Mouse (Mus musculus): ENCODE measurements at regions not wholly inside any gene's neighbourhood (a gene's known extent, or its start where the extent isn't known, plus 50 kb on each side); places are given as distances from the start of the nearest gene placed in this dataset.
"Not testable (repeated sequence)": the region's sequence is repeated elsewhere in the genome, so short reads cannot be mapped to it uniquely, and the experiment has no call there.

DNA sequence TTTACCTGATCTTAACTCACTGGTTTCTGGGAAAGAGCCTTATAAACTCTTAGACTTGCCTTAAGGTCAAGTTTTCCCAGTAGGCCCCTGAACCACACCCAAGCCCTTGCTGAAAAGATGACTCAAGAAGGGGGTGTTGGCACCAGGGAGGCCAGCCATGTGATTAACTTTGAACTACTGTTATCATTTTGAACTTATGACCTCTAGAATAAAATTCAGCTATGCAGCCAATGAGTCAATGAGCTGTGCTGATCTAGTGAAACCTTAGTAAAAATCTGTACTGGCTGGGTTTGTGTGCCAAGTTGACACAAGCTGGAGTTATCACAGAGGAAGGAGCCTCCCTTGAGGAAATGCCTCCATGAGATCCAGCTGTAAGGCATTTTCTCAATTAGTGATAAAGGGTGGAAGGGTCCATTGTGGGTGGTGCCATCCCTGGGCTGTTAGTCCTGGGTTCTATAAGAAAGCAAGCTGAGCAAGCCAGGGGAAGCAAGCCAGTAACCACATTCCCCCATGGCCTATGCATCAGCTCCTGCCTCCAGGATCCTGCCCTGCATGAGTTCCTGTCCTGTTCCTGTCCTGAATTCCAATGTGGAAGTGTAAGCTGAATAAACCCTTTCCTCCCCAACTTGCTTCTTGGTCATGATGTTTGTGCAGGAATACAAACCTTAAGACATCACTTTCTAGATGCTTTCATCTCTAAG lies 58.0 kb upstream of the Xcl1 start:
- TF ChIP-seq TBP (IDR thresholded peaks at IDR 0.05; ENCODE audit: low read depth, low read length); CHD2 (IDR thresholded peaks at IDR 0.05; ENCODE audit: low read length); CTCF (IDR thresholded peaks at IDR 0.05 in 2 of 3, conservative IDR thresholded peaks at IDR 0.05 in 1 of 3; ENCODE audit: control insufficient read depth in 1 of 3, insufficient read depth in 1 of 3, low read depth in 2 of 3, low read length in 3 of 3, poor library complexity in 1 of 3, severe bottlenecking in 1 of 3); USF1 (IDR thresholded peaks at IDR 0.05; ENCODE audit: low read depth, low read length); MAFK (IDR thresholded peaks at IDR 0.05; ENCODE audit: borderline replicate concordance, low read depth, low read length); HCFC1 (IDR thresholded peaks at IDR 0.05; ENCODE audit: low read depth, low read length); POLR2A (IDR thresholded peaks at IDR 0.05; ENCODE audit: control insufficient read depth in 1 of 2, insufficient read depth in 1 of 2, low read depth in 1 of 2, low read length in 2 of 2, poor library complexity in 1 of 2); TCF12 (IDR thresholded peaks at IDR 0.05; ENCODE audit: low read depth, low read length); NRF1 (IDR thresholded peaks at IDR 0.05; ENCODE audit: insufficient read depth, low read depth, low read length, poor library complexity, severe bottlenecking); POLR2AphosphoS5 (IDR thresholded peaks at IDR 0.05; ENCODE audit: borderline replicate concordance, low read depth, low read length); JUND (IDR thresholded peaks at IDR 0.05; ENCODE audit: low read depth, low read length); EP300 (IDR thresholded peaks at IDR 0.05; ENCODE audit: low read depth in 1 of 2, low read length in 2 of 2); MEF2A (IDR thresholded peaks at IDR 0.05; ENCODE audit: extremely low read depth, insufficient replicate concordance, low read depth, low read length, poor library complexity, severe bottlenecking); SMC3 (IDR thresholded peaks at IDR 0.05; ENCODE audit: low read depth, low read length): not testable (repeated sequence)

All from MEL (cell line).